In the genomic region with DNA sequence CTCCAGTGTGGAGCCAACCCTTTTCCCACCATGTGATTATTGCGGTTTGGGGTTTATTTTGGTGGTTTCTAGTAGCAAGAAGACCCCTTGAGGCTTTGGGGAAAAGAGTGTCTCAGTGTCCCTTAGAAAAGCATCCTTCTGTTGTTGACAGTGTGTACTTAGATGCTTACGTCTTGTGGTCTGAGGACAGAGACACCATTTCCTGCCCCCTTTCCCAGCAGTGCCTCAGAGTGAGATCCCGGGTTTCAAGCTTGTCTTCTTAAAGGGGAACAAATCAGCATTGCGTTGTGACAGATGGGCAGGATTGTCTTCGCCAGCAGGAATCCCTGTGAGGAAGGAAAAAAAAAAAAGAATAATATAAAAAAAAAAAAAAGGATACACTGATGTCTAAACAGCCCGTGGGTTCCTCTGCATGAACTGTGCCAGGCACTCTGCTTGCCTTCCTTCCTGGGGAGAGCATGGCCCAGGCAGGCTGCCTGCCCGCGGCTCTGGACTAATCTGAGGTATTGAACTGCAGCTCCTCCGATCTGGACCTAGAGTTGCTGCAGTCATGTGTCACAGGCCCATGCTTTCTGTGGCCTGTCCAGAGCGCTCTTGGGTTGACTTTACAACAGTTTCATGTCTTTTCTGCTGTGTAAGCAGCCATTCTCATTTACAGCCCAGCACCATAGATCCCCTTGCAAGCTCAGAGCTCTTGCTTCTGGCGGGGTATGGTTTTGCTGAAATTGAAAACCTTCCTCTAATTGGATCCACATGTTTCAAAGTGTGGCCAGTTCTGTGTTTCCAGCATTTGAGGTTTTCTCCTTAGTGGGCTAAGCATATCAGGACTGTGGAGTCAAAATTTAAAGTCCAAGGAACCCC, we compare ENCODE assay signal across 9 mouse cellular contexts. TPM values are rescaled to one million over a fixed set of nuclear protein-coding genes. Genes with fewer than 3 reads are reported as not detected.
A peak's percentile ranks its signal among the peaks of the same experiment; 100 is the strongest.
DNase-seq lines count a peak whose midpoint lies in the region; ATAC-seq and TF ChIP-seq lines count a peak whose summit lies in the region.
"Had no signal": no experiment of that assay in that cellular context is flagged by ENCODE, and none has a peak within 500 bp of the region (broad histone marks: within the 10 kb centered on the region; RNA-seq: fewer than 3 reads in every experiment).

No protein-coding gene starts in this region.

- no peak overlapping the region for H3K4me3 ChIP-seq in forebrain, embryonic 10.5 days
- H3K4me3 ChIP-seq in forebrain, postnatal 0 days (ENCODE audit: low read depth, low read length), result no peak overlapping the region
- H3K4me3 ChIP-seq in liver, adult 2 months (ENCODE audit: insufficient read depth, low read depth, low read length), result no peak overlapping the region
- H3K4me3 ChIP-seq in liver, embryonic 12.5 days, result no peak overlapping the region
- no peak overlapping the region for H3K4me3 ChIP-seq in neural tube, embryonic 14.5 days (ENCODE audit: low read depth, low read length)
- H3K4me3 ChIP-seq in forebrain, embryonic 11.5 days (ENCODE audit: low read depth, low read length), result no peak overlapping the region

- H3K27me3 ChIP-seq in forebrain, embryonic 10.5 days (ENCODE audit: poor library complexity, severe bottlenecking), result no peaks in the 10 kb centered on the region
- no peaks in the 10 kb centered on the region for H3K27me3 ChIP-seq in forebrain, postnatal 0 days (ENCODE audit: insufficient read depth, low read length)
- H3K27me3 ChIP-seq in liver, adult 2 months (ENCODE audit: control insufficient read depth, insufficient read depth, low read length), result no peaks in the 10 kb centered on the region
- H3K27me3 ChIP-seq in liver, embryonic 12.5 days (replicated peaks), result no peaks in the 10 kb centered on the region
- no peaks in the 10 kb centered on the region for H3K27me3 ChIP-seq in neural tube, embryonic 14.5 days (ENCODE audit: control insufficient read depth, insufficient read depth, low read length)
- no peaks in the 10 kb centered on the region for H3K27me3 ChIP-seq in forebrain, embryonic 11.5 days (ENCODE audit: control insufficient read depth, insufficient read depth, low read length)

- peaks cover 30% of the 10 kb centered on the region for H3K36me3 ChIP-seq in forebrain, embryonic 10.5 days (replicated peaks)
- H3K36me3 ChIP-seq in forebrain, postnatal 0 days (ENCODE audit: insufficient read depth), result peaks cover 9% of the 10 kb centered on the region; the same call in 1 of the 2 replicates
- peaks cover 38% of the 10 kb centered on the region for H3K36me3 ChIP-seq in liver, adult 2 months (ENCODE audit: control insufficient read depth, insufficient read depth, low read length)
- peaks cover 5% of the 10 kb centered on the region; the same call in 1 of the 2 replicates for H3K36me3 ChIP-seq in liver, embryonic 12.5 days
- H3K36me3 ChIP-seq in neural tube, embryonic 14.5 days (ENCODE audit: control insufficient read depth, insufficient read depth, low read length), result peaks cover 6% of the 10 kb centered on the region
- H3K36me3 ChIP-seq in forebrain, embryonic 11.5 days (ENCODE audit: control insufficient read depth, insufficient read depth, low read length), result no peaks in the 10 kb centered on the region; the same call in 1 of the 2 replicates

- TF ChIP-seq POLR2A in liver, adult 2 months (IDR thresholded peaks at IDR 0.05; ENCODE audit: extremely low read depth, insufficient read depth, low read length), result no peak

- ATAC-seq in forebrain, postnatal 0 days, result no peak
- ATAC-seq in liver, embryonic 12.5 days, result no peak
- peak; percentile 49; the same call in 1 of the 2 replicates for ATAC-seq in neural tube, embryonic 14.5 days (ENCODE audit: low read depth)
- no peak for ATAC-seq in forebrain, embryonic 11.5 days (replicated peaks; ENCODE audit: low FRiP score)

- 69% methylated on average over 11 of the region's 11 CpGs for WGBS in forebrain, embryonic 10.5 days
- 73% methylated on average over 11 of the region's 11 CpGs for WGBS in forebrain, postnatal 0 days
- 69% methylated on average over 11 of the region's 11 CpGs for WGBS in liver, adult 2 months
- WGBS in liver, embryonic 12.5 days (ENCODE audit: insufficient replicate concordance), result 38% methylated on average over 11 of the region's 11 CpGs
- WGBS in neural tube, embryonic 14.5 days, result 65% methylated on average over 11 of the region's 11 CpGs
- WGBS in forebrain, embryonic 11.5 days, result 78% methylated on average over 11 of the region's 11 CpGs

- H3K9me3 ChIP-seq in forebrain, embryonic 10.5 days, result no peaks in the 10 kb centered on the region
- H3K9me3 ChIP-seq in forebrain, postnatal 0 days (ENCODE audit: low read length), result no peaks in the 10 kb centered on the region
- H3K9me3 ChIP-seq in liver, embryonic 12.5 days (replicated peaks), result no peaks in the 10 kb centered on the region
- no peaks in the 10 kb centered on the region for H3K9me3 ChIP-seq in neural tube, embryonic 14.5 days (ENCODE audit: control insufficient read depth, low read length)
- H3K9me3 ChIP-seq in forebrain, embryonic 11.5 days (ENCODE audit: control insufficient read depth, low read length), result no peaks in the 10 kb centered on the region

- H3K79me2 ChIP-seq in liver, adult 2 months (ENCODE audit: control insufficient read depth, insufficient read depth, low read length), result no peaks in the 10 kb centered on the region

- no peak overlapping the region for H3K9ac ChIP-seq in forebrain, postnatal 0 days
- H3K9ac ChIP-seq in liver, adult 2 months (ENCODE audit: low read depth, low read length), result no peak overlapping the region
- no peak overlapping the region for H3K9ac ChIP-seq in liver, embryonic 12.5 days
- no peak overlapping the region for H3K9ac ChIP-seq in neural tube, embryonic 14.5 days (replicated peaks; ENCODE audit: low read depth, low read length)
- H3K9ac ChIP-seq in forebrain, embryonic 11.5 days (ENCODE audit: low read length), result no peak overlapping the region

- H3K4me1 ChIP-seq in forebrain, embryonic 10.5 days, result peaks cover 25% of the 10 kb centered on the region
- no peaks in the 10 kb centered on the region for H3K4me1 ChIP-seq in forebrain, postnatal 0 days (ENCODE audit: insufficient read depth)
- no peaks in the 10 kb centered on the region for H3K4me1 ChIP-seq in liver, adult 2 months (ENCODE audit: control insufficient read depth, insufficient read depth, low read length)
- peaks cover 15% of the 10 kb centered on the region for H3K4me1 ChIP-seq in liver, embryonic 12.5 days
- H3K4me1 ChIP-seq in neural tube, embryonic 14.5 days (ENCODE audit: control insufficient read depth, insufficient read depth, low read length), result no peaks in the 10 kb centered on the region
- H3K4me1 ChIP-seq in forebrain, embryonic 11.5 days (replicated peaks; ENCODE audit: control insufficient read depth, insufficient read depth, low read length), result no peaks in the 10 kb centered on the region

- intact Hi-C loops in left cerebral cortex, postnatal 25 days (cut with DNase I), result no loop called here

- no peak for DNase-seq in forebrain, embryonic 10.5 days (ENCODE audit: extremely low spot score, low spot score)
- DNase-seq in forebrain, postnatal 0 days, result no peak
- DNase-seq in liver, adult 2 months (ENCODE audit: extremely low read depth, low read depth, low spot score), result no peak
- peak; percentile 93 for DNase-seq in forelimb bud, embryonic 11.5 days (ENCODE audit: low read depth, low spot score)
- DNase-seq in left cerebral cortex, postnatal 25 days (ENCODE audit: low spot score in 2 of 2), result no peak
- DNase-seq in forebrain, embryonic 11.5 days (ENCODE audit: low spot score), result no peak

- H3K4me2 ChIP-seq in forebrain, postnatal 0 days (ENCODE audit: low read depth), result no peak overlapping the region
- no peak overlapping the region for H3K4me2 ChIP-seq in liver, embryonic 12.5 days
- H3K4me2 ChIP-seq in neural tube, embryonic 14.5 days (ENCODE audit: low read depth, low read length), result no peak overlapping the region
- no peak overlapping the region for H3K4me2 ChIP-seq in forebrain, embryonic 11.5 days (ENCODE audit: low read depth, low read length, severe bottlenecking)

- TF ChIP-seq CTCF in forebrain, postnatal 0 days (IDR thresholded peaks at IDR 0.05; ENCODE audit: low read depth), result no peak
- no peak for TF ChIP-seq CTCF in liver, adult 2 months (IDR thresholded peaks at IDR 0.05; ENCODE audit: low read depth, low read length)

- peak overlapping the region; percentile 57; the same call in 1 of the 2 replicates for H3K27ac ChIP-seq in forebrain, embryonic 10.5 days
- no peak overlapping the region for H3K27ac ChIP-seq in forebrain, postnatal 0 days (ENCODE audit: low read depth, low read length)
- H3K27ac ChIP-seq in liver, adult 2 months (replicated peaks; ENCODE audit: insufficient read depth, low read depth, low read length), result peak overlapping the region; percentile 31; the same call in 1 of the 2 replicates
- H3K27ac ChIP-seq in liver, embryonic 12.5 days, result no peak overlapping the region
- no peak overlapping the region for H3K27ac ChIP-seq in neural tube, embryonic 14.5 days (ENCODE audit: low read depth, low read length)
- no peak overlapping the region for H3K27ac ChIP-seq in forebrain, embryonic 11.5 days (ENCODE audit: low read depth, low read length)

RNA-seq across cellular contexts. Expression of a gene that starts 20.8 kb away (rescaled TPM):
- 155 and 167 TPM in 2 replicates for polyA plus RNA-seq in forebrain, embryonic 10.5 days (2016; fragmentation: Nextera tagmentation; extraction: Ambion mirVana)
- total RNA-seq in forebrain, postnatal 0 days (2014; rRNA removed), result 124 and 145 TPM in 2 replicates
- polyA plus RNA-seq in forebrain, postnatal 0 days (2015; fragmentation: Nextera tagmentation; extraction: Ambion mirVana), result 152 and 176 TPM in 2 replicates
- total RNA-seq in liver, adult 2 months (2014; rRNA removed), result 25.8 and 29.2 TPM in 2 replicates
- polyA plus RNA-seq in liver, adult 2 months (2012; rRNA removed), result 14.4 and 14.6 TPM in 2 replicates
- 85.9 and 92.8 TPM in 2 replicates for polyA plus RNA-seq in liver, embryonic 12.5 days (2016; fragmentation: Nextera tagmentation; extraction: Ambion mirVana)
- polyA plus RNA-seq in neural tube, embryonic 14.5 days (2014; fragmentation: Nextera tagmentation; extraction: Ambion mirVana), result 145 and 151 TPM in 2 replicates
- total RNA-seq in left cerebral cortex, postnatal 25 days (2021), result 10 to 100 TPM; 75.0 to 82.0 TPM
- polyA plus RNA-seq in forebrain, embryonic 11.5 days (2014; fragmentation: Nextera tagmentation; extraction: Ambion mirVana), result 142 and 144 TPM in 2 replicates

RNA-seq across cellular contexts. Expression of a gene that starts 53.5 kb away (rescaled TPM):
- 0.62 and 0.78 TPM in 2 replicates for polyA plus RNA-seq in forebrain, embryonic 10.5 days (2016; fragmentation: Nextera tagmentation; extraction: Ambion mirVana)
- total RNA-seq in forebrain, postnatal 0 days (2014; rRNA removed), result 2.5 and 7.4 TPM in 2 replicates
- 2.3 and 3.9 TPM in 2 replicates for polyA plus RNA-seq in forebrain, postnatal 0 days (2015; fragmentation: Nextera tagmentation; extraction: Ambion mirVana)
- 0.13 TPM in 1 of 2 replicates, not detected in the other for total RNA-seq in liver, adult 2 months (2014; rRNA removed)
- not detected in 2 replicates for polyA plus RNA-seq in liver, adult 2 months (2012; rRNA removed)
- polyA plus RNA-seq in liver, embryonic 12.5 days (2016; fragmentation: Nextera tagmentation; extraction: Ambion mirVana), result not detected in 2 replicates
- 2.6 and 4.9 TPM in 2 replicates for polyA plus RNA-seq in neural tube, embryonic 14.5 days (2014; fragmentation: Nextera tagmentation; extraction: Ambion mirVana)
- 1 to 10 TPM; 3.2 to 4.1 TPM for total RNA-seq in left cerebral cortex, postnatal 25 days (2021)
- 1.4 and 1.9 TPM in 2 replicates for polyA plus RNA-seq in forebrain, embryonic 11.5 days (2014; fragmentation: Nextera tagmentation; extraction: Ambion mirVana)
- total RNA-seq: hematopoietic stem cell, adult 5-6 weeks had no signal

RNA-seq across cellular contexts. Expression of a gene that starts 53.7 kb away (rescaled TPM):
- polyA plus RNA-seq in forebrain, embryonic 10.5 days (2016; fragmentation: Nextera tagmentation; extraction: Ambion mirVana), result 38.2 and 41.6 TPM in 2 replicates
- 24.5 and 30.5 TPM in 2 replicates for total RNA-seq in forebrain, postnatal 0 days (2014; rRNA removed)
- 13.0 and 15.5 TPM in 2 replicates for polyA plus RNA-seq in forebrain, postnatal 0 days (2015; fragmentation: Nextera tagmentation; extraction: Ambion mirVana)
- 8.1 and 8.3 TPM in 2 replicates for total RNA-seq in liver, adult 2 months (2014; rRNA removed)
- polyA plus RNA-seq in liver, adult 2 months (2012; rRNA removed), result 4.8 and 5.9 TPM in 2 replicates
- polyA plus RNA-seq in liver, embryonic 12.5 days (2016; fragmentation: Nextera tagmentation; extraction: Ambion mirVana), result 24.7 TPM in 2 replicates
- 26.1 and 28.7 TPM in 2 replicates for polyA plus RNA-seq in neural tube, embryonic 14.5 days (2014; fragmentation: Nextera tagmentation; extraction: Ambion mirVana)
- 10 to 100 TPM; 19.5 to 20.2 TPM for total RNA-seq in left cerebral cortex, postnatal 25 days (2021)
- 40.9 and 45.0 TPM in 2 replicates for polyA plus RNA-seq in forebrain, embryonic 11.5 days (2014; fragmentation: Nextera tagmentation; extraction: Ambion mirVana)

Comparison
In these comparisons a context has a peak if more than half of its experiments do, and no peak if none do; other contexts are left out.
1. H3K27ac ChIP-seq: peak in forebrain, embryonic 10.5 days (single experiment) and liver, adult 2 months (single experiment); none in forebrain, postnatal 0 days (single experiment), liver, embryonic 12.5 days (single experiment), neural tube, embryonic 14.5 days (single experiment) and forebrain, embryonic 11.5 days (single experiment).